Mouse (Mus musculus) bone marrow, adult 2 months (tissue): ENCODE results near the gene Zbtb9.

Experiments used
- CTCF ChIP-seq: fragments of 200-500 bp; IDR thresholded peaks from 2 replicates; pipeline ENCODE4 v1.5.1; 2011; ENCODE audit warnings: low read length, control low read depth; ENCODE audit not compliant: control insufficient read depth, insufficient read depth
- POLR2A ChIP-seq: fragments of 200-500 bp; IDR thresholded peaks from 2 replicates; pipeline ENCODE4 v1.6.1; 2011; ENCODE audit warnings: low read depth, mild to moderate bottlenecking, control low read depth, low read length, borderline replicate concordance; ENCODE audit not compliant: control insufficient read depth

DNA sequence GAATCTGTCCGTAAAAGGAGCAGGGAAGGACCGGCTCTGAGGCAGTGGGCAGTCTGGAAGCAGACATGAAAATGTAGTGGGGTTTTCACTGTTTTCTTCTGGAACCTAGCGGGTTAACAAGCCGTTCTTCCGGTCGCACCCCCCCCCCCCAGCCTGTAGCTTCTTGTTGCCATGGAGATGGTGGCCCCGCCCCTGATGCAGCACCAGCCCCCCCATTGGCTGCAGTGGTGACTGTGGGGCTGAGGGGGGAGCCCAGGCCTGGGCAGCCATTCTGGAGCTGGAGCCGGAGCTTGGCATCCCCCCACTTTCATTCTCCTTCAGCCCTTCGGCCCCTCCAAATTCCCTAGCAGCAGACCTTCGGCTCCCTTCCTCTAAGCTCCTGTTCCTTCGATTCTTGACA is 21.6 kb upstream of the Zbtb9 start:
- TF ChIP-seq CTCF: no peak
- TF ChIP-seq POLR2A: no peak
